In the genomic region with DNA sequence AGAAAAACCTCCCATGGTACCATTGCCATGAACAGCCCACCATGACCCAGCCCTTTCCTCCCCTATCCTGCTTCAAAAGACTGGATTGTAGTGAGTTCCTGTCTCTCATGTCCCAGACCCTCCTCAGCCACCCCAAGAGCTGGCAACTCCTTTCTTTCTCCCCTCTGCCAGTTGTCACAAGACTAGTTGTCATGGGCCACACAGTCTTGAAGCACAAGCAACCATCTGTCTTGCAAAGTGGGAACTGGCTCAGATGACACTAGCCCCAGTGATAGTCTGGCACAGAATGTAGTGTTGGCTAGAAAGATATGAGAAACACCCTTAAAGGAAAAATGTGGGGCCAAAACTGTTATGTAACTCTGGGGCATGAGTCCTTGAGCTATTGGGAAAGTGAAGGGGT, we compare ENCODE assay signal across 23 mouse cellular contexts.
A peak's percentile ranks its signal among the peaks of the same experiment; 100 is the strongest.
DNase-seq lines count a peak whose midpoint lies in the region; ATAC-seq and TF ChIP-seq lines count a peak whose summit lies in the region.
"Had no signal": no experiment of that assay in that cellular context is flagged by ENCODE, and none has a peak within 500 bp of the region (broad histone marks: within the 10 kb centered on the region; RNA-seq: fewer than 3 reads in every experiment).

No protein-coding gene starts in this region.

- H3K9ac ChIP-seq in heart, adult 2 months (ENCODE audit: low read depth, low read length), result no peak overlapping the region
- H3K9ac ChIP-seq: hindbrain, embryonic 14.5 days; limb, embryonic 12.5 days; liver, embryonic 13.5 days; midbrain, embryonic 12.5 days; neural tube, embryonic 15.5 days had no signal

- no peak for DNase-seq in cerebellum, adult 11 months
- DNase-seq in heart, adult 18-20 months, result peak; percentile 3
- no peak for DNase-seq in heart, adult 2 months
- peak; percentile 30 to 39 for DNase-seq in right cerebral cortex, postnatal 10 days (ENCODE audit: low spot score in 2 of 2)
- no peak for DNase-seq in right cerebral cortex, adult 18-20 months
- DNase-seq in telencephalon, adult 2 months (ENCODE audit: low read depth, low spot score), result peak; percentile 13
- no peak for DNase-seq in c-Kit-positive CD71-positive TER-119-positive erythroid progenitor cells, embryonic 14.5 days (ENCODE audit: low spot score)
- DNase-seq: adrenal gland, adult 2 months; heart, postnatal 10 days; kidney, adult 11 months; liver, embryonic 13.5 days; retina, postnatal 1 day; spleen, adult 18-20 months had no signal

- intact Hi-C loops in heart, adult 2 months (cut with DNase I), result no loop called here

- H3K27me3 ChIP-seq in heart, adult 2 months (ENCODE audit: control insufficient read depth, insufficient read depth, low read length), result no peaks in the 10 kb centered on the region
- H3K27me3 ChIP-seq: liver, embryonic 13.5 days; midbrain, embryonic 12.5 days; neural tube, embryonic 15.5 days had no signal

- H3K36me3 ChIP-seq in heart, adult 2 months (ENCODE audit: control insufficient read depth, insufficient read depth, low read length), result no peaks in the 10 kb centered on the region
- H3K36me3 ChIP-seq: heart, embryonic 10.5 days; limb, embryonic 12.5 days; liver, embryonic 13.5 days; midbrain, embryonic 12.5 days; neural tube, embryonic 15.5 days had no signal

- TF ChIP-seq CTCF in heart, adult 2 months (IDR thresholded peaks at IDR 0.05), result no peak

- H3K79me2 ChIP-seq in heart, adult 2 months (replicated peaks; ENCODE audit: control insufficient read depth, insufficient read depth, low read length), result no peaks in the 10 kb centered on the region

- no peak for TF ChIP-seq POLR2A in heart, adult 2 months (IDR thresholded peaks at IDR 0.05; ENCODE audit: insufficient read depth, low read depth, low read length)

- no peak overlapping the region for H3K27ac ChIP-seq in heart, adult 2 months
- H3K27ac ChIP-seq: heart, embryonic 10.5 days; hindbrain, embryonic 14.5 days; kidney, postnatal 0 days; layer of hippocampus, adult 2 months; left cerebral cortex, adult 2 months; limb, embryonic 12.5 days; liver, embryonic 13.5 days; midbrain, embryonic 12.5 days; neural tube, embryonic 15.5 days had no signal

- peak; percentile 66; the same call in 1 of the 2 replicates for ATAC-seq in cerebellum, adult (ENCODE audit: insufficient number of reproducible peaks, low FRiP score, low TSS enrichment)

- no peak overlapping the region for H3K4me3 ChIP-seq in heart, adult 2 months
- H3K4me3 ChIP-seq: heart, embryonic 10.5 days; layer of hippocampus, adult 2 months; left cerebral cortex, adult 2 months; limb, embryonic 12.5 days; liver, embryonic 13.5 days; midbrain, embryonic 12.5 days; myocyte; neural tube, embryonic 15.5 days had no signal

- TF ChIP-seq EP300 in heart, adult 2 months (IDR thresholded peaks at IDR 0.05; ENCODE audit: insufficient read depth, low read depth, low read length), result no peak

- no peaks in the 10 kb centered on the region for H3K4me1 ChIP-seq in heart, adult 2 months (ENCODE audit: control insufficient read depth, insufficient read depth, low read length)
- H3K4me1 ChIP-seq: heart, embryonic 10.5 days; limb, embryonic 12.5 days; liver, embryonic 13.5 days; neural tube, embryonic 15.5 days had no signal

Comparison
In these comparisons a context has a peak if more than half of its experiments do, and no peak if none do; other contexts are left out.
1. DNase-seq: peak in heart, adult 18-20 months (2 of 2), right cerebral cortex, postnatal 10 days (2 of 2) and telencephalon, adult 2 months (single experiment); none in cerebellum, adult 11 months (single experiment), heart, adult 2 months (0 of 2), right cerebral cortex, adult 18-20 months (single experiment) and c-Kit-positive CD71-positive TER-119-positive erythroid progenitor cells, embryonic 14.5 days (single experiment).